Mouse (Mus musculus) 3134 (cell line): ENCODE data around the gene Fbxo47.
A peak's percentile ranks its signal among the peaks of the same experiment; 100 is the strongest.

ENCODE experiments used
- DNase-seq: peaks from one replicate; pipeline ENCODE4 v3.0.0-alpha.2; 2011; ENCODE audit warnings: low spot score; ENCODE audit not compliant: insufficient read length; ENCODE audit errors: extremely low read depth

Fbxo47 gene

GRCm38 (mm10) chr11:97883918-97884600 is at the start of gene Fbxo47:
TSS of gene Fbxo47 (minus strand) at chr11:97884154.
- peak; percentile 98 for DNase-seq

GRCm38 (mm10) chr11:97933553-97933952 is 49.6 kb upstream of the Fbxo47 start:
- DNase-seq = no peak

GRCm38 (mm10) chr11:97928905-97929304 is 45.0 kb upstream of the Fbxo47 start:
- no peak for DNase-seq

GRCm38 (mm10) chr11:97924217-97924616 is 40.3 kb upstream of the Fbxo47 start:
- DNase-seq = no peak

- no peak for DNase-seq
These were observed 39.7 kb upstream of the Fbxo47 start for GRCm38 (mm10) chr11:97923639-97924038.

- no peak for DNase-seq
These were observed 32.1 kb upstream of the Fbxo47 start for GRCm38 (mm10) chr11:97915974-97916503.

GRCm38 (mm10) chr11:97915471-97915870 is 31.5 kb upstream of the Fbxo47 start:
- DNase-seq = no peak

- no peak for DNase-seq
These were observed 29.2 kb upstream of the Fbxo47 start for GRCm38 (mm10) chr11:97913111-97913510.

GRCm38 (mm10) chr11:97908634-97909348 is 24.8 kb upstream of the Fbxo47 start:
- no peak for DNase-seq

- no peak for DNase-seq
These were observed 24.0 kb upstream of the Fbxo47 start for GRCm38 (mm10) chr11:97907935-97908334.

- no peak for DNase-seq
These were observed 23.0 kb upstream of the Fbxo47 start for GRCm38 (mm10) chr11:97906905-97907304.

GRCm38 (mm10) chr11:97905941-97906340 is 22.0 kb upstream of the Fbxo47 start:
- DNase-seq = no peak

GRCm38 (mm10) chr11:97905540-97905939 is 21.6 kb upstream of the Fbxo47 start:
- no peak for DNase-seq

- no peak for DNase-seq
These were observed 20.8 kb upstream of the Fbxo47 start for GRCm38 (mm10) chr11:97904801-97905200.

- peak; percentile 52 for DNase-seq
These were observed 17.9 kb upstream of the Fbxo47 start for GRCm38 (mm10) chr11:97901806-97902205.

- DNase-seq = peak; percentile 30
These were observed 15.9 kb upstream of the Fbxo47 start for GRCm38 (mm10) chr11:97899822-97900221.

GRCm38 (mm10) chr11:97897568-97898185 is 13.7 kb upstream of the Fbxo47 start:
- DNase-seq = no peak

GRCm38 (mm10) chr11:97896655-97897054 is 12.7 kb upstream of the Fbxo47 start:
- DNase-seq = no peak

GRCm38 (mm10) chr11:97891821-97892220 is 7.9 kb upstream of the Fbxo47 start:
- no peak for DNase-seq

GRCm38 (mm10) chr11:97885296-97885915 is 1.5 kb upstream of the Fbxo47 start:
- no peak for DNase-seq

- DNase-seq = no peak
These were observed 739 bp upstream of the Fbxo47 start for GRCm38 (mm10) chr11:97884601-97885185.
